7 mouse cellular contexts compared by ENCODE assay signal in the genomic region with DNA sequence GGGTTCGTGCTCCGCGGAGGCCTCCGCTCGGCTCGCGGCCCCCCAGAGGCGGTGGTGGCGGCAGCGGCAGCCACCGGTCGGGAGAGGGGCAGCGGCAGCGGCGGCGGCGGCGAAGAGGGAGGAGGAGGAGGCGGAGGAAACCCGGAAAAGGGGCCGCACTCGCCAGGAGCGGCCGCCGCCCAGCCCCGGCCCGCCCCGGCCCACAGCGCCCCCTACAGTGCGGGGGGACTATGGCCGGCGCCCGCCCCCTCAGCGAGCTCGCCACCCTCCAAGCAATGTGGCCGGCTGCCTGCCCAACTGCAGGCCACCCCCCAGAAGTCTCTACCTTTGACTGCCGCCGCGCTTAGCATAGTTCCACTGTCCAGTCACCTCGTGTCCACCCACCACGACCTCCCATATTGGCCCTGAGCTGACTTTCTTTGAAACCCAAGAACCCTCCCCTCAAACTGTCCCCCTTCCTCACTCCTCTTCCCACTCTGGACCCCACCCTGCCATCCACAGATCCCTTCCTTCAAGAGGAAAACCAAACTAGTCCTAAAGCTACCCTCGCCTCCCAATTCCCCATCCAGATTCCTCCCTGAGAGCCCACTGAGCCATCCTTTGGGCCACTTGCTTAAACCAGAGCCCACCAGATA. TPM values are rescaled to one million over a fixed set of nuclear protein-coding genes. Genes with fewer than 3 reads are reported as not detected.
DNase-seq lines count a peak whose midpoint lies in the region; ATAC-seq and TF ChIP-seq lines count a peak whose summit lies in the region.

No protein-coding gene starts in this region.

- TF ChIP-seq POLR2A in small intestine, adult 2 months (IDR thresholded peaks at IDR 0.05; ENCODE audit: low read depth, low read length): no peak

- H3K36me3 ChIP-seq in intestine, postnatal 0 days (ENCODE audit: control insufficient read depth, insufficient read depth): peaks cover 15% of the 10 kb centered on the region; the same call in 1 of the 2 replicates
- H3K36me3 ChIP-seq in limb, embryonic 11.5 days (ENCODE audit: control insufficient read depth, insufficient read depth, low read length): 0 out of 2 replicates have a peak, but pooled peaks cover under 1% of the 10 kb centered on the region
- H3K36me3 ChIP-seq in midbrain, embryonic 13.5 days: peaks cover 23% of the 10 kb centered on the region
- H3K36me3 ChIP-seq in small intestine, adult 2 months (ENCODE audit: control insufficient read depth, insufficient read depth, low read length): peaks cover 14% of the 10 kb centered on the region

- ATAC-seq in granulocyte monocyte progenitor cell, adult 5-6 weeks (replicated peaks; ENCODE audit: poor library complexity, severe bottlenecking): peak; percentile 96
- ATAC-seq in intestine, postnatal 0 days: peak; percentile 90
- ATAC-seq in limb, embryonic 11.5 days (ENCODE audit: insufficient number of reproducible peaks, low FRiP score, low TSS enrichment, low read depth): peak; percentile 89
- ATAC-seq in midbrain, embryonic 13.5 days: peak; percentile 94

- no peaks in the 10 kb centered on the region for H3K9me3 ChIP-seq in intestine, postnatal 0 days (ENCODE audit: control insufficient read depth)
- H3K9me3 ChIP-seq in limb, embryonic 11.5 days (ENCODE audit: control insufficient read depth, low read length): no peaks in the 10 kb centered on the region
- H3K9me3 ChIP-seq in midbrain, embryonic 13.5 days: no peaks in the 10 kb centered on the region

- peak; percentile 89 for TF ChIP-seq CTCF in intestine, postnatal 0 days (IDR thresholded peaks at IDR 0.05; ENCODE audit: low read depth)
- peak; percentile 72 for TF ChIP-seq CTCF in small intestine, adult 2 months (IDR thresholded peaks at IDR 0.05; ENCODE audit: extremely low read depth, insufficient read length, insufficient replicate concordance, low read depth, low read length)

- H3K4me1 ChIP-seq in intestine, postnatal 0 days (replicated peaks; ENCODE audit: control insufficient read depth, insufficient read depth, low read length): peaks cover 4% of the 10 kb centered on the region; the same call in 1 of the 2 replicates
- peaks cover 9% of the 10 kb centered on the region for H3K4me1 ChIP-seq in limb, embryonic 11.5 days (ENCODE audit: control insufficient read depth, insufficient read depth, low read length)
- peaks cover 22% of the 10 kb centered on the region for H3K4me1 ChIP-seq in midbrain, embryonic 13.5 days (replicated peaks)
- peaks cover 8% of the 10 kb centered on the region for H3K4me1 ChIP-seq in small intestine, adult 2 months (ENCODE audit: control insufficient read depth, insufficient read depth, insufficient read length, low read length)

- H3K27me3 ChIP-seq in intestine, postnatal 0 days (replicated peaks; ENCODE audit: control insufficient read depth, insufficient read depth, low read length): no peaks in the 10 kb centered on the region
- H3K27me3 ChIP-seq in limb, embryonic 11.5 days (ENCODE audit: control insufficient read depth, insufficient read depth, low read length): no peaks in the 10 kb centered on the region
- H3K27me3 ChIP-seq in midbrain, embryonic 13.5 days: no peaks in the 10 kb centered on the region
- no peaks in the 10 kb centered on the region for H3K27me3 ChIP-seq in small intestine, adult 2 months (ENCODE audit: control insufficient read depth, insufficient read depth, low read length)

- 1% methylated on average over 24 of the region's 42 CpGs for WGBS in intestine, postnatal 0 days
- WGBS in limb, embryonic 11.5 days: under 1% methylated on average over 20 of the region's 42 CpGs
- 5% methylated on average over 9 of the region's 42 CpGs for WGBS in midbrain, embryonic 13.5 days
- 1% methylated on average over 37 of the region's 42 CpGs for WGBS in small intestine, adult 2 months

- H3K9ac ChIP-seq in intestine, postnatal 0 days (ENCODE audit: low read depth, low read length): peak overlapping the region; percentile 96
- peak overlapping the region; percentile 90 for H3K9ac ChIP-seq in limb, embryonic 11.5 days (ENCODE audit: low read length)
- H3K9ac ChIP-seq in midbrain, embryonic 13.5 days (replicated peaks): peak overlapping the region; percentile 97

- peak; percentile 96 for DNase-seq in adrenal gland, postnatal 10 days
- DNase-seq in embryo, embryonic 9.5 days (ENCODE audit: extremely low spot score): peak; percentile 91
- DNase-seq in limb, embryonic 11.5 days (ENCODE audit: low spot score): peak; percentile 90

- peak overlapping the region; percentile 42; the same call in 1 of the 2 replicates for H3K27ac ChIP-seq in intestine, postnatal 0 days (ENCODE audit: low read depth, low read length)
- 0 out of 2 replicates have a peak overlapping the region, but pooled peaks have one; percentile 8 for H3K27ac ChIP-seq in limb, embryonic 11.5 days (replicated peaks; ENCODE audit: low read depth, low read length)
- H3K27ac ChIP-seq in midbrain, embryonic 13.5 days: no peak overlapping the region
- H3K27ac ChIP-seq in small intestine, adult 2 months (ENCODE audit: insufficient read depth, low read depth, low read length): no peak overlapping the region

- H3K4me2 ChIP-seq in intestine, postnatal 0 days (replicated peaks; ENCODE audit: low read depth): peak overlapping the region; percentile 81
- H3K4me2 ChIP-seq in limb, embryonic 11.5 days (ENCODE audit: low read depth, severe bottlenecking): peak overlapping the region; percentile 49
- H3K4me2 ChIP-seq in midbrain, embryonic 13.5 days (replicated peaks): peak overlapping the region; percentile 97

- peak overlapping the region; percentile 76 for H3K4me3 ChIP-seq in intestine, postnatal 0 days (ENCODE audit: low read depth, low read length)
- H3K4me3 ChIP-seq in limb, embryonic 11.5 days (ENCODE audit: low read depth, low read length): peak overlapping the region; percentile 85
- H3K4me3 ChIP-seq in midbrain, embryonic 13.5 days (replicated peaks): peak overlapping the region; percentile 98
- peak overlapping the region; percentile 81 for H3K4me3 ChIP-seq in small intestine, adult 2 months (ENCODE audit: low read depth, low read length)

RNA-seq across cellular contexts. Expression of a gene that starts 1.0 kb away (rescaled TPM):
- 10 to 100 TPM; 68.8 to 70.0 TPM for total RNA-seq in adrenal gland, postnatal 10 days (2021)
- 78.4 and 99.4 TPM in 2 replicates for total RNA-seq in granulocyte monocyte progenitor cell, adult 5-6 weeks (2014; fragmentation: Nextera tagmentation)
- total RNA-seq in granulocyte monocyte progenitor cell, adult 5-6 weeks (2017): 22.6 and 43.6 TPM in 2 replicates
- polyA plus RNA-seq in intestine, postnatal 0 days (2015; fragmentation: Nextera tagmentation; extraction: Ambion mirVana): 6.7 and 7.2 TPM in 2 replicates
- 17.5 and 19.4 TPM in 2 replicates for polyA plus RNA-seq in limb, embryonic 11.5 days (2014; fragmentation: Nextera tagmentation; extraction: Ambion mirVana)
- polyA plus RNA-seq in midbrain, embryonic 13.5 days (2015; fragmentation: Nextera tagmentation; extraction: Ambion mirVana): 9.9 and 11.2 TPM in 2 replicates
- 6.0 and 8.2 TPM in 2 replicates for polyA plus RNA-seq in small intestine, adult 2 months (2012; rRNA removed)

RNA-seq across cellular contexts. Expression of a gene that starts 45.1 kb away (rescaled TPM):
- total RNA-seq in adrenal gland, postnatal 10 days (2021): 1 to 10 TPM in 1 of 2 experiments, under 1 TPM in 1; 0.76 to 1.2 TPM
- total RNA-seq in granulocyte monocyte progenitor cell, adult 5-6 weeks (2014; fragmentation: Nextera tagmentation): not detected in 2 replicates
- total RNA-seq in granulocyte monocyte progenitor cell, adult 5-6 weeks (2017): not detected in 2 replicates
- polyA plus RNA-seq in intestine, postnatal 0 days (2015; fragmentation: Nextera tagmentation; extraction: Ambion mirVana): 0.14 and 0.20 TPM in 2 replicates
- not detected in 2 replicates for polyA plus RNA-seq in limb, embryonic 11.5 days (2014; fragmentation: Nextera tagmentation; extraction: Ambion mirVana)
- polyA plus RNA-seq in midbrain, embryonic 13.5 days (2015; fragmentation: Nextera tagmentation; extraction: Ambion mirVana): 0.57 and 0.93 TPM in 2 replicates
- polyA plus RNA-seq in small intestine, adult 2 months (2012; rRNA removed): not detected in 2 replicates

RNA-seq across cellular contexts. Expression of a gene that starts 54.1 kb away (rescaled TPM):
- total RNA-seq in adrenal gland, postnatal 10 days (2021): 10 to 100 TPM; 48.4 to 57.7 TPM
- 62.1 and 78.1 TPM in 2 replicates for total RNA-seq in granulocyte monocyte progenitor cell, adult 5-6 weeks (2014; fragmentation: Nextera tagmentation)
- total RNA-seq in granulocyte monocyte progenitor cell, adult 5-6 weeks (2017): 62.8 and 65.6 TPM in 2 replicates
- 61.5 and 62.2 TPM in 2 replicates for polyA plus RNA-seq in intestine, postnatal 0 days (2015; fragmentation: Nextera tagmentation; extraction: Ambion mirVana)
- polyA plus RNA-seq in limb, embryonic 11.5 days (2014; fragmentation: Nextera tagmentation; extraction: Ambion mirVana): 142 and 143 TPM in 2 replicates
- polyA plus RNA-seq in midbrain, embryonic 13.5 days (2015; fragmentation: Nextera tagmentation; extraction: Ambion mirVana): 130 and 135 TPM in 2 replicates
- 25.6 and 33.3 TPM in 2 replicates for polyA plus RNA-seq in small intestine, adult 2 months (2012; rRNA removed)

Comparison
In these comparisons a context has a peak if more than half of its experiments do, and no peak if none do; other contexts are left out.
1. H3K27ac ChIP-seq: peak in intestine, postnatal 0 days (single experiment) and limb, embryonic 11.5 days (single experiment); none in midbrain, embryonic 13.5 days (single experiment) and small intestine, adult 2 months (single experiment).
2. Peak in every context shown above with its lines, with median percentiles within 50 percentile points of each other: DNase-seq, ATAC-seq, H3K4me2 ChIP-seq, H3K4me3 ChIP-seq and H3K9ac ChIP-seq.